Mouse (Mus musculus): ENCODE measurements around the gene Hdac7.

GRCm38 (mm10) chr15:97829432-97829831 lies 14.9 kb downstream of the Hdac7 start:
- TF ChIP-seq CTCF (IDR thresholded peaks at IDR 0.05; ENCODE audit: low read depth, low read length) (no peak), POLR2AphosphoS5 (IDR thresholded peaks at IDR 0.05; ENCODE audit: insufficient replicate concordance, low read depth, low read length) (no peak), GATA1 (IDR thresholded peaks at IDR 0.05; ENCODE audit: borderline replicate concordance, low read length) (no peak), TAL1 (conservative IDR thresholded peaks at IDR 0.05; ENCODE audit: low read depth, low read length) (no peak)
